Mouse (Mus musculus): Measurements from ENCODE around the gene Fam111a. TPM values are rescaled to one million over a fixed set of nuclear protein-coding genes. Genes with fewer than 3 reads are reported as not detected.

Gene Fam111a
- polyA plus RNA-seq, 1 experiment from 2014 or later: 22.0 TPM

Other genes with a start within 250 kb of the Fam111a start
- gene Olfr1436, start 246.6 kb upstream of the Fam111a start, polyA plus RNA-seq (2016; fragmentation: Nextera tagmentation; extraction: Ambion mirVana): not detected in 2 replicates
- not detected in 2 replicates for gene Olfr1437, start 220.6 kb upstream of the Fam111a start, polyA plus RNA-seq (2016; fragmentation: Nextera tagmentation; extraction: Ambion mirVana)
- not detected in 2 replicates for gene Olfr1438-ps1, start 209.8 kb upstream of the Fam111a start, polyA plus RNA-seq (2016; fragmentation: Nextera tagmentation; extraction: Ambion mirVana)
- not detected in 2 replicates for gene Olfr1440, start 158.5 kb upstream of the Fam111a start, polyA plus RNA-seq (2016; fragmentation: Nextera tagmentation; extraction: Ambion mirVana)
- gene Olfr1441, start 128.3 kb upstream of the Fam111a start, polyA plus RNA-seq (2016; fragmentation: Nextera tagmentation; extraction: Ambion mirVana): not detected in 2 replicates
- gene Pfpl, start 117.8 kb upstream of the Fam111a start, polyA plus RNA-seq (2016; fragmentation: Nextera tagmentation; extraction: Ambion mirVana): not detected in 2 replicates
- 0.11 and 0.17 TPM in 2 replicates for gene Mpeg1, start 85.0 kb upstream of the Fam111a start, polyA plus RNA-seq (2016; fragmentation: Nextera tagmentation; extraction: Ambion mirVana)
- 31.7 and 34.3 TPM in 2 replicates for gene Dtx4, start 44.3 kb upstream of the Fam111a start, polyA plus RNA-seq (2016; fragmentation: Nextera tagmentation; extraction: Ambion mirVana)
- not detected in 2 replicates for gene Gm4952, start 54.2 kb downstream of the Fam111a start, polyA plus RNA-seq (2016; fragmentation: Nextera tagmentation; extraction: Ambion mirVana)
- not detected in 2 replicates for gene Glyat, start 87.6 kb downstream of the Fam111a start, polyA plus RNA-seq (2016; fragmentation: Nextera tagmentation; extraction: Ambion mirVana)
- not detected in 2 replicates for gene Olfr1442, start 124.7 kb downstream of the Fam111a start, polyA plus RNA-seq (2016; fragmentation: Nextera tagmentation; extraction: Ambion mirVana)
- gene Olfr1443, start 132.4 kb downstream of the Fam111a start, polyA plus RNA-seq (2016; fragmentation: Nextera tagmentation; extraction: Ambion mirVana): not detected in 2 replicates
- gene Keg1, start 150.0 kb downstream of the Fam111a start, polyA plus RNA-seq (2016; fragmentation: Nextera tagmentation; extraction: Ambion mirVana): not detected in 2 replicates
- gene Cntf, start 219.9 kb downstream of the Fam111a start, polyA plus RNA-seq (2016; fragmentation: Nextera tagmentation; extraction: Ambion mirVana): 1.9 and 2.1 TPM in 2 replicates

Data from forebrain, embryonic 10.5 days (tissue).